Mouse (Mus musculus): ENCODE measurements around the gene Dnajc10.

- TF ChIP-seq POLR2A (IDR thresholded peaks at IDR 0.05; ENCODE audit: low read depth, low read length) (no peak), CTCF (IDR thresholded peaks at IDR 0.05; ENCODE audit: borderline replicate concordance, insufficient read depth, low read length) (peak; percentile 75; the same call in 1 of the 2 replicates)
Measured at GRCm38 (mm10) chr2:80266894-80267293, 48.4 kb upstream of the Dnajc10 start.

All from embryonic fibroblast, embryonic 13.5 days (primary cell).